Mouse (Mus musculus) hindbrain, embryonic 14.5 days (tissue): Measurements from ENCODE around the gene Kdm5a. TPM values are rescaled to one million over a fixed set of nuclear protein-coding genes. Genes with fewer than 3 reads are reported as not detected.
A peak's percentile ranks its signal among the peaks of the same experiment; 100 is the strongest.

Experiments
- ATAC-seq: fragments of 200-750 bp; cut with Nextera tagmentation; 2 replicates; pipeline ENCODE4 v1.8.0; 2017; ENCODE audit warnings: moderate number of reproducible peaks, mild to moderate bottlenecking, moderate TSS enrichment, moderate library complexity; ENCODE audit not compliant: low FRiP score
- DNase-seq: peaks from one replicate; pipeline ENCODE4 v3.0.0-alpha.2; 2015; ENCODE audit warnings: low spot score
- H3K27ac ChIP-seq: fragments of 300-500 bp; sonication (generic); 2 replicates; pipeline ENCODE4 v1.5.1; 2014; ENCODE audit warnings: mild to moderate bottlenecking, moderate library complexity
- H3K27me3 ChIP-seq: fragments of 300-500 bp; sonication (generic); 2 replicates; pipeline ENCODE4 v1.6.1; 2014; ENCODE audit warnings: mild to moderate bottlenecking, low read length, mixed read lengths; ENCODE audit not compliant: control insufficient read depth, insufficient read depth
- H3K36me3 ChIP-seq: fragments of 300-500 bp; sonication (generic); replicated peaks from 2 replicates; pipeline ENCODE4 v1.6.1; 2014; ENCODE audit not compliant: control insufficient read depth, insufficient read depth
- H3K4me1 ChIP-seq: fragments of 300-500 bp; sonication (generic); replicated peaks from 2 replicates; pipeline ENCODE4 v1.6.1; 2014; ENCODE audit warnings: antibody characterized with exemption, low read length, mixed read lengths; ENCODE audit not compliant: control insufficient read depth, insufficient read depth
- H3K4me2 ChIP-seq: fragments of 300-500 bp; sonication (generic); replicated peaks from 2 replicates; pipeline ENCODE4 v1.6.1; 2014; ENCODE audit warnings: mild to moderate bottlenecking, moderate library complexity
- H3K4me3 ChIP-seq: fragments of 300-500 bp; sonication (generic); replicated peaks from 2 replicates; pipeline ENCODE4 v1.5.1; 2014; ENCODE audit warnings: mild to moderate bottlenecking, low read length
- H3K9ac ChIP-seq: fragments of 300-500 bp; sonication (generic); 2 replicates; pipeline ENCODE4 v1.6.1; 2014
- H3K9me3 ChIP-seq: fragments of 300-500 bp; sonication (generic); 2 replicates; pipeline ENCODE4 v1.6.1; 2016; ENCODE audit warnings: low read length; ENCODE audit not compliant: control insufficient read depth
- WGBS: fragments of 180-500 bp; shearing (Covaris S2); extraction: QIAGEN DNeasy Blood & Tissue Kit; methylation state at CpG from one replicate; pipeline ENCODE4 v1.1.7; 2014; 5-methylcytosine and 5-hydroxymethylcytosine counted together
- polyA plus RNA-seq: library from polyadenylated mRNA; unstranded; fragments of >200 nt; fragmentation: Nextera tagmentation; extraction: Ambion mirVana; gene quantifications from 2 replicates; pipeline ENCODE4 v1.2.1, GENCODE M21; 2014

The Kdm5a gene
- polyA plus RNA-seq, 1 experiment from 2014 or later = 37.0 TPM

GRCm38 (mm10) chr6:120491064-120491463 lies 127.1 kb downstream of the Kdm5a start:
- peak overlapping the region; percentile 85; the same call in 1 of the 2 replicates for H3K9ac ChIP-seq
- WGBS = 33% methylated on average over 7 of the region's 7 CpGs
- H3K36me3 ChIP-seq = no peaks in the 10 kb centered on the region
- H3K27me3 ChIP-seq = no peaks in the 10 kb centered on the region
- DNase-seq (no peak), ATAC-seq (no peak)
- no peak overlapping the region for H3K27ac ChIP-seq
- peak overlapping the region; percentile 70 for H3K4me2 ChIP-seq
- H3K9me3 ChIP-seq = no peaks in the 10 kb centered on the region
- H3K4me1 ChIP-seq = peaks cover 36% of the 10 kb centered on the region
- peak overlapping the region; percentile 81 for H3K4me3 ChIP-seq

DNA sequence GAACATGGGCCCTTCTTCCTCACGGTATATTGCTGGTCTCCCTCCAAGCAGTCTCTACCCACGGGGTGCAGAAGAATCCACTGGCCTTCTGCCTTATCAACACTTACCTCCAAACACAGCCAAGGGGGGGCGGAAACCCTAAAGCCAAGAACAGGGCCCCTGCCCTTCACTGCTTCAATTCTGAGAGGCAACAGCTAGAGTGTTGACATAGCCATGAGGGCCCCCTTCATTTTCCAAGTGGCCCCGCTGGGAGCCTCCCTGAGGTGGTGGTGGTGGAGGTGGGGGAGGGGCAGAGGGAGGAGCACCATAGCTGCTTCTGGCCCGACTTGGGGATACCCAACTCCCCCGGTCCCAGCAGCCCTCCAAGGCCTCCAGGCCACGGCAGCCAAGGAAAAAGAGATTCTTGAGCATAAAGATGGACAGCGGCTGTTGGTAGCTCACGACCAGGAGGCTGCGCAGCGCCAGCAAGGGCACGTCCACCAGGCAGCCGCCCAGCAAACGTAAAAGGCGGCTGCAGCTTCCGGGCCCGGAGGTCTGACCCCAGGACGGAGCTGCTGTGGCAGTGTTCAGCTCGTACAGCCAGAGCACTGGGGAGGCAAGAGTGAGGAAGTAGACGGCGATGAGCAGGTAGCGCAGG lies 128.1 kb downstream of the Kdm5a start:
- H3K36me3 ChIP-seq = no peaks in the 10 kb centered on the region
- DNase-seq (no peak), ATAC-seq (no peak)
- H3K4me1 ChIP-seq = peaks cover 43% of the 10 kb centered on the region
- no peaks in the 10 kb centered on the region for H3K9me3 ChIP-seq
- H3K9ac ChIP-seq = peak overlapping the region; percentile 85
- peak overlapping the region; percentile 70 for H3K4me2 ChIP-seq
- H3K4me3 ChIP-seq = peak overlapping the region; percentile 81
- whole genome bisulfite sequencing = 10% methylated on average over 22 of the region's 22 CpGs
- no peaks in the 10 kb centered on the region for H3K27me3 ChIP-seq
- no peak overlapping the region for H3K27ac ChIP-seq

DNA sequence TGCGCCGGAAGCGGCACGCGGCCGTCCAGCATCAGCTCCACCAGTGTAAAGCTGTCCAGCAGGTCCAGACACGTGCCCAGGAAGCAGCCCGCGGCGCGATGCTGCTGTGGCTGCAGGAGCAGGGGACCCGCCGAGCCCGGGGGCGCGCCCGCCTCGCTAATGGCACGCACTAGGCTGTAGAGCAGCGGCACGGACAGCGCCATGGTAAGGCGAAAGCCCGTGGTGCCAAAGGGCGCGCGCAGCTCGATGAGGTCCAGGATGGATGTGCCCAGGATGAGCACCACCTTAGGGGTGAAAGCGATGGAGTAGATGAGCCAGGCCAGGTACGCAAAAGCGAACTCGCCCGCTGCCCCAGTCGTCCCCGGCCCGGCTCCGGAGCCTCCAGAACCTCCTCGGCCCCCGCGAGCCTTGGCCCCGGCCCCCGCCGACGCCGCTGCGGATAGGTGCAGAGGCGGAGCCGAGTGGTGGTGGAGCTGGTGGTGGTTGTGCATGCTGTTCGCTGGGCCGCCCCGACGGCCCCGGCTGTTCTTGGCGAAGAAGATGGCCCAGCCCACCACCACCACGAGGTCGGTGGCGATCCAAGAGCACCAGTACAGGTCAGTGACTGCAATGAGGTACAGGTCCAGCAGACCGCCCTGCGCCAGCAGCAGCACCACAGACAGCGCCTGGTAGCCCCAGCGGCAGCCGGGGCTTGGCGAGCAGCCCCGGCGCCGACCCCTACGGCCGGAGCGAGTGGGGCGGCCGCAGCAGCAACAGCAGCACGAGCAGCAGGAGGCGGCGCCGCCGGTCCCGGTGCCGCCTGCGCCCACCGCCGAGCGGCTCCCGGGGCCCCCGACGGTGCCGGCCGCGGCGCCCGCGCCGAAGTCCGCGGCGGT lies 128.8 kb downstream of the Kdm5a start:
- Histone ChIP-seq H3K4me1 (peaks cover 43% of the 10 kb centered on the region), H3K9ac (peak overlapping the region; percentile 85), H3K27me3 (no peaks in the 10 kb centered on the region), H3K27ac (peak overlapping the region; percentile 96), H3K9me3 (no peaks in the 10 kb centered on the region), H3K4me2 (peak overlapping the region; percentile 70), H3K36me3 (no peaks in the 10 kb centered on the region), H3K4me3 (peak overlapping the region; percentile 81)
- ATAC-seq (peak; percentile 17), DNase-seq (peak; percentile 29)
- under 1% methylated on average over 90 of the region's 95 CpGs for WGBS

- peaks cover 43% of the 10 kb centered on the region for H3K4me1 ChIP-seq
- H3K9me3 ChIP-seq = no peaks in the 10 kb centered on the region
- peak within 1 kb of the TSS; percentile 85 for H3K9ac ChIP-seq
- under 1% methylated on average over 62 of the region's 84 CpGs for WGBS
- peak within 1 kb of the TSS; percentile 70 for H3K4me2 ChIP-seq
- DNase-seq (peak; percentile 82), ATAC-seq (peak; percentile 87)
- H3K27me3 ChIP-seq = no peaks in the 10 kb centered on the region
- H3K4me3 ChIP-seq = peak within 1 kb of the TSS; percentile 81
- H3K36me3 ChIP-seq = no peaks in the 10 kb centered on the region
- H3K27ac ChIP-seq = peak within 1 kb of the TSS; percentile 96
These were observed 129.7 kb downstream of the Kdm5a start, which contains the start of gene Tmem121b for GRCm38 (mm10) chr6:120493374-120494181. Gene Tmem121b, minus strand, starts transcription at chr6:120493807.

Other genes starting within 250 kb of the Kdm5a start
- not detected in 2 replicates for gene D330020A13Rik, start 69.8 kb upstream of the Kdm5a start, polyA plus RNA-seq
- 0.09 TPM in 2 replicates for gene B4galnt3, start 69.6 kb upstream of the Kdm5a start, polyA plus RNA-seq
- gene Ccdc77, start 250 bp downstream of the Kdm5a start, polyA plus RNA-seq = 11.6 and 11.8 TPM in 2 replicates
- gene Il17ra, start 99.1 kb downstream of the Kdm5a start, polyA plus RNA-seq = 2.2 and 3.6 TPM in 2 replicates
- gene Tmem121b, start 129.7 kb downstream of the Kdm5a start, polyA plus RNA-seq = 3.2 and 4.3 TPM in 2 replicates
- 9.6 and 13.4 TPM in 2 replicates for gene Hdhd5, start 167.2 kb downstream of the Kdm5a start, polyA plus RNA-seq